Mouse (Mus musculus) adrenal gland, postnatal 36 days (tissue): ENCODE measurements around the gene Gm13057. TPM values are rescaled to one million over a fixed set of nuclear protein-coding genes. Genes with fewer than 3 reads are reported as not detected.
"Not testable (repeated sequence)": the region's sequence is repeated elsewhere in the genome, so short reads cannot be mapped to it uniquely, and the experiment has no call there.

Experiments used
- DNase-seq, 2 experiments: peaks; one replicate each; pipeline ENCODE4 v3.0.0; 2021; ENCODE audit warnings: mixed read lengths in 1 of 2
- long read RNA-seq, 2 experiments: library from polyadenylated mRNA; stranded (forward); transcript quantifications; one replicate each; pipeline ENCODE4 v2.0.0; 2021; ENCODE audit warnings: borderline sequencing depth in 2 of 2
- total RNA-seq, 2 experiments: library from RNA; stranded (reverse); gene quantifications; 2 replicates each; pipeline ENCODE4 v1.2.3; 2021

Gm13057 gene
- not detected for total RNA-seq
- long read RNA-seq, experiment 1 = 0 reads
- long read RNA-seq, experiment 2 = 0 reads

DNA sequence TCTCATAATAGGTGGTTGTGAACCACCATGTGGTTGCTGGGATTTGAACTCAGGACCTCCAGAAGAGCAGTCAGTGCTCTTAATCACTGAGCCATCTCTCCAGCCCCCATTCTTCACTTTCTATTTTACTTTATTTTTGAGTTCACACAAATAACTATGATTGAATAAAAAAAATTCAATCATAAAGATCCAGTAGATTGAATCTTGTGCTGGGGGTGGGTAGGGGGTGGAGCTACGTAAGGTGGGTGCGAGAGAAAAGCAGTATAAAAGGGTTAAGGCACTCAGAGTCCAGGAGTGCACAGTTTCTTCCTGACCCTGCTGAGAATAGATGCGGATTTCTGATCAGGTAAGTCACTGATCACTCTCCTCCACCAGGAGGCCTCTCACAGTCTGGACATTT, at the start of gene Gm13057, which contains the start of gene BC080695:
Gm13057 (plus strand) TSS at position 310 of the 400 bp plus-strand sequence.
BC080695 (plus strand) TSS at position 301 of the 400 bp plus-strand sequence.
- DNase-seq = not testable (repeated sequence)

DNA sequence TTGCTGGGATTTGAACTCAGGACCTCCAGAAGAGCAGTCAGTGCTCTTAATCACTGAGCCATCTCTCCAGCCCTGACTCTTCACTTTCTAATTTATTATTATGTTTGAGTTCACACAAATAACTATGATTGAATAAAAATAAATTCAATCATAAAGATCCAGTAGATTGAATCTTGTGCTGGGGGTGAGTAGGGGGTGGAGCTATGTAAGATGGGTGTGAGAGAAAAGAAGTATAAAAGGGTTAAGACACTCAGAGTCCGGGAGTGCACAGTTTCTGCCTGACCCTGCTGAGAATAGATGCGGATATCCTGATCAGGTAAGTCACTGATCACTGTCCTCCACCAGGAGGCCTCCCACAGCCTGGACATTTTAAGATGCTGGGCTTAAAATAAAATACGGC, 40.5 kb upstream of the Gm13057 start, which contains the start of gene Gm13043:
Gm13043 (plus strand) TSS at position 301 of the 400 bp plus-strand sequence.
- DNase-seq = no peak

DNA sequence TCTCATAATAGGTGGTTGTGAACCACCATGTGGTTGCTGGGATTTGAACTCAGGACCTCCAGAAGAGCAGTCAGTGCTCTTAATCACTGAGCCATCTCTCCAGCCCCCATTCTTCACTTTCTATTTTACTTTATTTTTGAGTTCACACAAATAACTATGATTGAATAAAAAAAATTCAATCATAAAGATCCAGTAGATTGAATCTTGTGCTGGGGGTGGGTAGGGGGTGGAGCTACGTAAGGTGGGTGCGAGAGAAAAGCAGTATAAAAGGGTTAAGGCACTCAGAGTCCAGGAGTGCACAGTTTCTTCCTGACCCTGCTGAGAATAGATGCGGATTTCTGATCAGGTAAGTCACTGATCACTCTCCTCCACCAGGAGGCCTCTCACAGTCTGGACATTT, 15.9 kb upstream of the Gm13057 start, which contains the start of gene Gm13040:
Gm13040 (plus strand) TSS at position 301 of the 400 bp plus-strand sequence.
- not testable (repeated sequence) for DNase-seq

Other genes starting within 250 kb of the Gm13057 start
- under 1 TPM in 1 of 2 experiments, not detected in 1; 0.26 TPM for gene Lrrc38, start 202.0 kb upstream of the Gm13057 start, total RNA-seq
- not detected for gene Pramel1, start 157.3 kb upstream of the Gm13057 start, total RNA-seq
- 10 to 100 TPM; 11.5 to 12.3 TPM for gene Pramef8, start 139.3 kb upstream of the Gm13057 start, total RNA-seq
- not detected for gene Oog4, start 101.4 kb upstream of the Gm13057 start, total RNA-seq
- gene Gm13043, start 40.4 kb upstream of the Gm13057 start, total RNA-seq = not detected
- not detected for gene Gm13040, start 15.8 kb upstream of the Gm13057 start, total RNA-seq
- gene BC080695, start within 50 bp of the Gm13057 start, total RNA-seq = not detected
- gene Gm13083, start 63.3 kb downstream of the Gm13057 start, total RNA-seq = not detected
- not detected for gene Gm13088, start 105.5 kb downstream of the Gm13057 start, total RNA-seq
- gene Gm13089, start 151.0 kb downstream of the Gm13057 start, total RNA-seq = not detected
- not detected for gene Gm13078, start 167.7 kb downstream of the Gm13057 start, total RNA-seq
- gene Gm13023, start 237.6 kb downstream of the Gm13057 start, total RNA-seq = not detected